Mouse (Mus musculus) lung, adult 18-20 months (tissue): ENCODE measurements around the gene Sept10.

Experiments
- DNase-seq, 2 experiments: peaks; one replicate each; pipeline ENCODE4 v3.0.0; 2022; ENCODE audit warnings: mixed read lengths in 2 of 2

Sept10 gene

GRCm38 (mm10) chr10:59221473-59222270 lies at the start of gene Sept10, which contains the start of gene Sowahc:
Gene Sept10, minus strand, starts transcription at chr10:59221847.
Gene Sowahc, plus strand, starts transcription at chr10:59221953.
- DNase-seq = peak; percentile 98 to 99

GRCm38 (mm10) chr10:59268754-59269153 lies 47.1 kb upstream of the Sept10 start:
- DNase-seq = no peak

DNA sequence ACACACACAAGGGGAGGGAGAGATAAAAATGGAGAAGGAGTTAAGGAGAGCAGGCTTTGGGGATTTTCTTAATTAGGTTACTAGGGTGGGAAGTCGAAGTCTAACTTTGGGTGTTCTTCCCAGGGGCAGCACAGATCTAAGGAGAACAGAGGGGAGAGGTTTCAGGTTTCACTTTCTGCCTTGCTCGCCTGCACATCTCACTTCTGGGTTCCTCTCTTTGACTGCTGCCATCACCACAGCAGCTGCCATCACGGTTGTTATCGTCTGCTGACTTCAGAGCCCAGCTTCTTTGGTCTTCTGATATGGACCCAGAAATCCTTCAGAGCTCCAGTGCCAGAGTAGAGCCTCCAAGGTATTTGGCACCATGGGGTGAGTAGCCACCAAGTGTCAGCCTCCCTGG lies 46.5 kb upstream of the Sept10 start:
- no peak for DNase-seq

DNA sequence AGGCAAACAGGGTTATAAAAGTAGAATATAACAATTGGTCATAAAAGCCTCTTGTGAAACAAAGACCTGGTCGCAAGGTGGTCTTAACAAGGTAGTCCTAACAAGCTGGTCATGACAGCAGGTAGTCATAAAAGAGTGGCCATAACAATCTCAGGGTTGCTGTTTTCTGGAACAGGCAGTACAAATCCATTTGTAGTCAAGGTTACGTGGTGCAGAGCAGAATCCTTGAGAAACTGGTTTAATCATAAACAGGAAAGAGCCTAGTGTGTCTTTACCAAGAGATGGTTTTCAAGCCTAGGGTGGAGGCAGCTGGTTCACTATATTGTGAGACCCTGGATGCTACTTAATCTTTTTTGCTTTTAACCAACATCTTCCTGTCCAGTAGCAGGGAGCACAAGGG lies 45.6 kb upstream of the Sept10 start:
- no peak for DNase-seq

DNA sequence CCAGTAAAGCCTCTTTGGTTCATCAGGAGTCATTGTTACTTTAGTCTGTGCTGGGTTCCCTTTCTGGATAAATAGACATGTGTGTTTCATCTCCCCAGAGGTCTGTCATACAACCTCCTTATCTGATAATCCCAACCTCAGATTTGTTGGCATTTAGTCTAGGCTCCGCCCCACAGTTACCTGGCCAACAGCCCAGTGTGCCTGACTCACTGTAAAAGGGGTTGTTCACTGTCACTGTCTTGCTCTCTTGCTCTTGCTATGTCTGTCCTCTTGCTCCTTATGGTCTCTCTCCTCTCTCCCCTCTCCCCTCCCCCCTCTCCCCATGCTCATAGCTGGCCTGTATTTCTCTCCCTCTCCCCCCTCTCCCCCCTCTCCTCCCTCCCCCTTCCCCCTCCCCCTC lies 44.5 kb upstream of the Sept10 start:
- DNase-seq = peak; percentile 69 to 82

DNA sequence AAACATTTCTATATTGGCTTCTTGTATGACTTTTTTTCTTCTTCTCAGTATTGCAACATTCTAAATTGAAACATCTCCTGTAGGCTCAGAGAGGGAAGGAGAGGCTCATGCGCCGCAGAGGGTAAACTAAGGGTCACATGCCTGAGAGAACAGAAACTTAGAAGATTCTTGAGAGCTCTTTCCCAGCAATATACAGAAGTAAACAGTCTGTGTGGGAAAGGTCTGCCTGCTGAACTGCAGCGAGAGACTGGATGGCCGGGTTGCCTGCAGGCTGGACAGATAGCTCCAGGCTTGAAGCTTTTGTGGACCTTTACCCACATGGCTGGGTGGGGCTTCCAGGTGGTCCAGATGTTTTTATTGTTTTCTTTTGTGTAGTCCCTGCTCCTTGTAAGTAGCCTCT lies 44.0 kb upstream of the Sept10 start:
- DNase-seq = peak; percentile 55 to 59

- DNase-seq = no peak
Observed at GRCm38 (mm10) chr10:59265067-59265466, 43.4 kb upstream of the Sept10 start.

DNA sequence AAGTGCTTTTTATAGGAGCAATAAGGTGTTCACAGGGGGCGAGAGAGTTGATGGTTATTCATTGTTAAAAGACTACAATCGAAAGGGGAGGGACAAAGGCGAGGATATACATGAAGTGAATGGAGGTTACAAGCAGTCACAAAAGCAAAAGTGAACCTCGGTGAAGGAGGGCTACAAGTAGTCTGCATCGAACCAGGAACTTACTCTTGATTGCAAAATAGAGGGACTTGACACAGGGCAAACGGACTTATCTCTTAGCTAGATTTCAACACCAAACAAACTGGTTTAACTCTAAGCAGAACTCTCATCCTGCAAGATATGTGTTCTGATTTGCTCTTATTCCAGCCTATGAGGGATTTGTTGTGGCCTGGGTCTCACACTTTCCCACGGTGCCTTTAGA lies 41.3 kb upstream of the Sept10 start:
- no peak for DNase-seq

DNA sequence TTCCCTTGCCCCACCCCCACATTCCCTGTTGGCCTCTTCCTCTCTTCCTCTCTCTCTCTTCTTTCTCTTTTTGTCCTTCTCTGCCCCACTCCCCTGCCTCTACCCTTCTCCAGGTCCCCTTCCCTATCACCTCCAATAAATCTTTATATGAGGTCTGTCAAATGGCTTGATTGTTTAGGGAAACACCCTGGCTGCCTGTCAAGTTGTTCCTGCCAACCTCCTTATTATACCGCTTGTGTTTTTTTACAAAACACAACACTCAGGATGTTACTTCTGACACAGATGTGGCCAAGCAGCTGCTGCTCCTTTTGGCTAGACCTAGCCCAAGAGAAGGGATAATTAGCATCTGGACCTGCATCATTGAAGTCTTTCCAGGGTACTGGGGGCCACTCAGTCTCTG lies 40.4 kb upstream of the Sept10 start:
- DNase-seq = no peak

DNA sequence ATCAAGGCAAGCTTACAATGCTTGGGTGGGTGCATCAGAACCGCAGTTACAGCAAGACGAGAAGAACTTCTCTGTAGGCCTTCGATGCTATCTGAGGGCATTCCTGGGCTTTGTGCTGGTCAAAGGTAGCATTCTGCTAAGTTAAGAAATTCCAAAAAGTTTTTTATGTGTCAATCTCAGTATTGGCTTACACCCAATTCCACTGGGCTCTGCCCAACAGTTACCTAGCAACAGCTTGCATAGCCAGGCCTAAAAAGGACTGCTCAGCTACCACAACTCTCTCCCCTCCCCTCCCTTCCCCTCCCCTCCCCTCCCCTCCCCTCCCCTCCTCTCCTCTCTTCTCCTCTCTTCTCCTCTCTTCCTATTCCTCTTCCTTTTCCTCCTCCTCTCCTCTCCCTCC lies 40.0 kb upstream of the Sept10 start:
- DNase-seq = peak; percentile 17 to 29

GRCm38 (mm10) chr10:59259572-59259971 lies 37.9 kb upstream of the Sept10 start:
- DNase-seq = no peak

- DNase-seq = no peak
Observed at GRCm38 (mm10) chr10:59256533-59256932, 34.9 kb upstream of the Sept10 start.

DNA sequence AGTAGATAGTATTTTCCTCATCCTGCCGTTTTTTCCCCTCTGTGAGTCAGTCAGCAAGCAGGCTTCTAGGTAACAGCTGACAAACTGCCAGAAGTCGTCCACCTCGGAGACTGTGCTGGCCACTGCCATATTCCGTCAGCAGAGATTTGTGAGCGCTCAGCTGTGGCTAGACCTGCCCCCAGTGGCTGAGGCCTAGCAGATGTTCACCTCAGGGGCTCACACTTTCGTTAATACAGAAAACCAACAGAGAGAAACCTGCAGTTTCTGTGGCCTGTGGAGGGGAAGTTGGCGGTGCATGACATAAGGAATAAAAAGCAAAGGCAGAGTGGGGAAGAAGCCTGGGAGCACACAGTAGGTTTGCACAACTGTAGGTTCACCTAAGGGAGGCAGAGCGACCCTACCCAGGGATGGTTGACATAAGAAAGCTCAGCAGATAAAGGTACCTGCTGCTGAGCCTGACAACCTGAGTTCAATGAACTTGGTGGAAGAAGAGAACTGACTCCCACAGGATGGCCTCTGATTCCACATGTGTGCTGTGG lies 32.0 kb upstream of the Sept10 start:
- no peak for DNase-seq

GRCm38 (mm10) chr10:59252396-59252795 lies 30.7 kb upstream of the Sept10 start:
- no peak for DNase-seq

DNA sequence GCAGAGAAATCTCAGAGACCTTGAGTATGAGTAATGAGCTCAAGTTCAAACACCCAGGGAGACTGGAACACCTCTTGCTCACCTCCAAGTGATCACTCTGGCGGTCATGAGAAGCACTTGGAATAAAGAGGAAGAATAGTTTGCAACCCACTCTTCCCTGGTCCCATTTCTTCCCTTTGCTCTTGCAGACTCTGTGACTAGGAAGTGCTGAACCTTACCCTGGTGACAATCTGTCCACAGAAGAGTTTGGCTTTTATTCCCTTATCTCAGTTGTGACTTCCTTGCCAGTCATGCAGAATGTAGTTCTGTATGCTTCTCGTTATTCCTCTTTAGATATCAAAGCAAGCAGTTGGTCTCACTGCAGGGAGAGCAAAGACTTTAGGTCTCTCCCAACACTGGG lies 30.3 kb upstream of the Sept10 start:
- DNase-seq = no peak

DNA sequence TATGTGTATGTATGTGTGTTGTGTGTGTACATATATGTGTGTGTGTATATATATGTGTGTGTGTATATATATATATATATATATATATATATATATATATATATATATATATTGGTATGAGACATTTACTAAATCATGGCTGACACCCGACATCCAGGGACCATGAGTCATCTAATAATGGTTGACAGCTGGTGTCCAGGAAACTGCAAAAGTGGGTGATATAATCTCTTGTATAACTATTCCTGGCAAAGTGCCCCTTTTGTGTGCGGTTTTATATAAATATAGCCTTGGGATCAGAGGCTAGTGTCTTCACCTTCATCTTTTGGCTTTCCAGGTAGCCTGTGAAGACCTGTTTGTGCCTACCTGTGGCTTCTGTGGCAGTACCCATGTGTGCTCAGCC lies 29.0 kb upstream of the Sept10 start:
- DNase-seq = no peak

- DNase-seq = no peak
Observed at GRCm38 (mm10) chr10:59249531-59249930, 27.9 kb upstream of the Sept10 start.

DNA sequence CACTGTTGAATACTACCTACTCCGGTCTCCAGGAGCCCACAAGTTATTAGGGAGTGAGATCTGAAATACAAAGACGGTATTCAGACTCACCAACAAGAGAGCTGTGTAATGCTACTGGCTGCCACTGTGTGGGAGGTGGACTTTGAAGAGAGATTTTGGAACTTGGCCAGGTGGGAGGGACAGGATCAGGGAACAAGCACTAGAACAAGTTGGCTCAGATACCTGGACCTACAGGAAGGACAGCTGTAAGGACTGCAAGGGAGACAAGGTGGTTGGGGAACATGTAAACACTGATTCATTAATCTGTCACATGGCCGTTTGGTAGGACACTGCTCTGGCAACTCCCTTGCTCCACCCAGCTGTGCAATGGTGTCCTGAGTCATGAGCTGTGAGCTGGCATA lies 19.5 kb upstream of the Sept10 start:
- peak; percentile 80 to 92 for DNase-seq

GRCm38 (mm10) chr10:59237757-59238156 lies 16.1 kb upstream of the Sept10 start:
- no peak for DNase-seq

- peak; percentile 67 to 68 for DNase-seq
Observed at GRCm38 (mm10) chr10:59236486-59236885, 14.8 kb upstream of the Sept10 start.

GRCm38 (mm10) chr10:59235847-59236246 lies 14.2 kb upstream of the Sept10 start:
- DNase-seq = no peak

DNA sequence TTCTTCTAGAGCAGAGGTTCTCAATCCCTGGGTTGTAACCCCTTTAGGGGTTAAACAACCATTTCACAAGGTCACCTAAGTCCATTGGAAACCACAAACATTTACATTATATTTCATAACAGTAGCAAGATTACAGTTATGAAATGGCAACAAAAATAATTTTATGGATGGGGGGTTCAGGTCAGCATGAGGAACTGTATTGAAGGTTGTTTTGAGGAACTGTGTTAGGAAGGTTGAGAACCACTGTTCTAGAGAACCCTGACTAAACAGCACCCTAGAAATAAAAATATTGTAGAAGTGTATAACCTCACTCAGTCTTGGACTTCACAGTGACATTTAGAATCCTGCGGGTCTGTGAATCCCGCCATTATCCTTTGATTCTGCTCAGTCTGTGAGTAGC lies 13.6 kb upstream of the Sept10 start:
- DNase-seq = no peak

GRCm38 (mm10) chr10:59229205-59229820 lies 7.7 kb upstream of the Sept10 start:
- DNase-seq = no peak

DNA sequence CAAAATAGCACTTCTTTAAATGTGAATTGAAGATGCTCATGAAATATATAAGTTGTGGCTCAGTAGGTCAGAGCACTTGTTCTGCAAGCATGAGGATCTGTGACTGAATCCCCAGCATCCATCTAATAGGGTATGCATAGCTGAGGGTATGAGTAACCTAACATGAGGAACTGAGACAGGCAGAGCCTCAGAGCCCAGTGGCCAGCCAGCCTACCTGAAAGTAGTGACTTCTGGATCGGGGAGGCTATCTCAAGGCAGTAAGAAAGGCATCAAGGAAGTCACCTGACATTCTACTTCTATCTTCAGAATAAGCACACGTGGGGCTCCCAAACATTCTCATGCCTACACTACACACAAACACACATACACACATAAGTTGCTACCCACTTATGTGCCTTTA lies 3.5 kb upstream of the Sept10 start:
- DNase-seq = no peak
